Mouse (Mus musculus): Measurements from ENCODE around the gene Tmc6.

The Tmc6 gene

GRCm38 (mm10) chr11:117781199-117781821 is 688 bp downstream of the Tmc6 start:
- DNase-seq (ENCODE audit: low read depth, low spot score) = peak; percentile 78

GRCm38 (mm10) chr11:117780582-117781111 is 1.4 kb downstream of the Tmc6 start:
- peak; percentile 98 for DNase-seq (ENCODE audit: low read depth, low spot score)

GRCm38 (mm10) chr11:117780199-117780515 is 1.8 kb downstream of the Tmc6 start:
- DNase-seq (ENCODE audit: low read depth, low spot score) = no peak

GRCm38 (mm10) chr11:117779434-117780198 is 2.4 kb downstream of the Tmc6 start:
- peak; percentile 56 for DNase-seq (ENCODE audit: low read depth, low spot score)

- DNase-seq (ENCODE audit: low read depth, low spot score) = peak; percentile 41
These were observed 3.1 kb downstream of the Tmc6 start for GRCm38 (mm10) chr11:117778851-117779433.

GRCm38 (mm10) chr11:117778031-117778430 is 4.0 kb downstream of the Tmc6 start:
- no peak for DNase-seq (ENCODE audit: low read depth, low spot score)

- peak; percentile 77 for DNase-seq (ENCODE audit: low read depth, low spot score)
These were observed 4.9 kb downstream of the Tmc6 start for GRCm38 (mm10) chr11:117777111-117777510.

GRCm38 (mm10) chr11:117776085-117776792 is 5.8 kb downstream of the Tmc6 start:
- DNase-seq (ENCODE audit: low read depth, low spot score) = no peak

GRCm38 (mm10) chr11:117775540-117775939 is 6.5 kb downstream of the Tmc6 start:
- no peak for DNase-seq (ENCODE audit: low read depth, low spot score)

GRCm38 (mm10) chr11:117774925-117775324 is 7.1 kb downstream of the Tmc6 start:
- DNase-seq (ENCODE audit: low read depth, low spot score) = no peak

- DNase-seq (ENCODE audit: low read depth, low spot score) = peak; percentile 56
These were observed 9.6 kb downstream of the Tmc6 start for GRCm38 (mm10) chr11:117772352-117772751.

GRCm38 (mm10) chr11:117770407-117770806 is 11.6 kb downstream of the Tmc6 start:
- DNase-seq (ENCODE audit: low read depth, low spot score) = no peak

- DNase-seq (ENCODE audit: low read depth, low spot score) = no peak
These were observed 12.3 kb downstream of the Tmc6 start for GRCm38 (mm10) chr11:117769683-117770047.

- DNase-seq (ENCODE audit: low read depth, low spot score) = no peak
These were observed 13.0 kb downstream of the Tmc6 start for GRCm38 (mm10) chr11:117768725-117769682.

- no peak for DNase-seq (ENCODE audit: low read depth, low spot score)
These were observed 15.7 kb downstream of the Tmc6 start for GRCm38 (mm10) chr11:117766275-117766674.

- no peak for DNase-seq (ENCODE audit: low read depth, low spot score)
These were observed 16.6 kb downstream of the Tmc6 start for GRCm38 (mm10) chr11:117765361-117765760.

- no peak for DNase-seq (ENCODE audit: low read depth, low spot score)
These were observed 17.7 kb downstream of the Tmc6 start for GRCm38 (mm10) chr11:117764319-117764718.

- no peak for DNase-seq (ENCODE audit: low read depth, low spot score)
These were observed 19.8 kb downstream of the Tmc6 start for GRCm38 (mm10) chr11:117762246-117762645.

GRCm38 (mm10) chr11:117761801-117762200 is 20.2 kb downstream of the Tmc6 start:
- DNase-seq (ENCODE audit: low read depth, low spot score) = no peak

GRCm38 (mm10) chr11:117760374-117761119 is 21.5 kb downstream of the Tmc6 start:
- no peak for DNase-seq (ENCODE audit: low read depth, low spot score)

Data from CD4-positive, CD25-positive, alpha-beta regulatory T cell, adult 2 months (primary cell).